Mouse (Mus musculus): ENCODE measurements around the gene Phc1. TPM values are rescaled to one million over a fixed set of nuclear protein-coding genes. Genes with fewer than 3 reads are reported as not detected.
A peak's percentile ranks its signal among the peaks of the same experiment; 100 is the strongest.
"Not testable (repeated sequence)": the region's sequence is repeated elsewhere in the genome, so short reads cannot be mapped to it uniquely, and the experiment has no call there.

Gene Phc1
- 10 to 100 TPM; 15.8 to 22.7 (median 20.1) TPM for total RNA-seq (2022)

- peak; percentile 11 for DNase-seq (ENCODE audit: low spot score)
Observed at GRCm38 (mm10) chr6:122340349-122341000, at the start of gene Phc1. Gene Phc1 (minus strand): TSS chr6:122340561.

DNA sequence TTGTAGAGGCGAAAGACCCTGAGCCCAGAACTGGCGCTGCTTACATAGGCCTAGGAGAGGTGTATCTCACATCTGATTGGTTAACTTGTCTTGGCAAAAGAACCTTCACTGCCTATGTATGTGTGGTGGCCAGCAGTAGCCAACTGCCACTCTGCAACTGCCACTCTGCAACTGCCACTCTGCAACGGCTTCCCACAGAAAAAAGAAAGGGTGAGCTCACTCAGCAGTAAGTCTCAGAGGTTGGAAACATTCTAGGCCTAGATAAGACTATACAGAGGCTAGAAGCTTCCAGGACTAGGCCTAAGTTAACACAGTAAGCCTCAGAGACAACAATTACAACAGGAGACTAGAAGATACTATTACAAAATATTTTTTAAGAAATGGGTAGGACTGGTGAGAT lies 49.6 kb upstream of the Phc1 start:
- DNase-seq (ENCODE audit: low spot score), result not testable (repeated sequence)

- not testable (repeated sequence) for DNase-seq (ENCODE audit: low spot score)
Observed at GRCm38 (mm10) chr6:122387177-122388028, 47.0 kb upstream of the Phc1 start.

GRCm38 (mm10) chr6:122385724-122386123 lies 45.4 kb upstream of the Phc1 start:
- no peak for DNase-seq (ENCODE audit: low spot score)

- DNase-seq (ENCODE audit: low spot score), result no peak
Observed at GRCm38 (mm10) chr6:122384886-122385285, 44.5 kb upstream of the Phc1 start.

GRCm38 (mm10) chr6:122383211-122383610 lies 42.9 kb upstream of the Phc1 start:
- DNase-seq (ENCODE audit: low spot score), result no peak

- no peak for DNase-seq (ENCODE audit: low spot score)
Observed at GRCm38 (mm10) chr6:122382046-122382445, 41.7 kb upstream of the Phc1 start.

DNA sequence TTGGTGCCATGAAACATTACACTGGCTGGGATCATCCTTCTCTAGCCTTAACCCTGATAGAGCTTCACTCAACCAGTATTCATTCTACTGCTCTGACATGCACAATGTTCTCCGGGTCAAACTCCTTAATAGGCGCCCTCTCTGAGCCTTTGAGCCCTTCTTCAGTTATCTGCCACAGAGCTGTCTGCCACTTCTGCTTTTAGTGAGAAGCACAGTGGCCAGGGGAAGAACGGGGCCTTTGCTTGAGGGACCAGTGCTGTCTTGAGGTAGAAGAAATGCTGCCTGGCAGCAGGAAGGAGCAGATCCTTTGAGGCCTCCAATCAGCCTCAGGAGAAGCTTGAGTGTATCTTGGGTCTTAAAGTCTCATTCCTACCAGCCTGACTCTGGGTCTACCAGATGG lies 27.9 kb upstream of the Phc1 start:
- DNase-seq (ENCODE audit: low spot score), result no peak

DNA sequence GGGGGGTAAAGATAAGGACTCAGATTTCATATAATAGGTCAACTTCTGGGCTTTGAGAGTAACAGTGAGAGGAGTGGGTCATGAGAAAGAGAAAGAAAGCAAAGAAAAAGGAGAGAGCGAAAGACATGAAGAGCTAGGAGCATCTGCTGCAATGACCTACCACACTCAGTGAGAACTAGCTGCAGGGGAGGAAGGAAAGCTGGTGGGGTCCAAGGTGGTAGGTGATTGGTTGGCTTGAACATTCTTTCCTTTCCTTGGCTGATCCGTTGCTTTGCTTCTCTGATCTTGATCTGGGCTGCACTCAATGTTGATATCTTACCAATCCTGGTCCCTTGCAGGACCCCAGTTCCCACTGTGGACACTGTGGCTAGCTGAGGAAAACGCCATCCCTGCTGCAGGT lies 26.6 kb upstream of the Phc1 start:
- DNase-seq (ENCODE audit: low spot score), result no peak

DNA sequence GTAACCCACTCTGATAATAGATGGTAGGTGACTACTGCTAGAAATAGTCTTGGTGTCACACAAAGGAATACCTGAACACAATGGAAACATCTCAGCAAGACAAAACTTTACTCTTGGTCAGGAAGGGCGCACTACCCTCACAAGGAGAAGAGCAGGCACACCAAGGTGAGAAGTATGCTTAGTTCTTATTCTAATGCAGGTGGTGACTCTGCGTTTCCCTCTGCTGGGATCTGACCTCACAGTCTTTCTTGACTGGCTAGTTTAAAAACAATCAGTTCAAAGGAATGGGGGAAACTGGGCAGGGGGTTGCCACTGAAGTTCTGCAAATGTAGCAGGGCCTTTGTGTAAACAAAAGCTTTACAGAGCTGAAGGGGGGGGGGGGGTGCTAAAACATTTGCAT lies 25.9 kb upstream of the Phc1 start:
- no peak for DNase-seq (ENCODE audit: low spot score)

DNA sequence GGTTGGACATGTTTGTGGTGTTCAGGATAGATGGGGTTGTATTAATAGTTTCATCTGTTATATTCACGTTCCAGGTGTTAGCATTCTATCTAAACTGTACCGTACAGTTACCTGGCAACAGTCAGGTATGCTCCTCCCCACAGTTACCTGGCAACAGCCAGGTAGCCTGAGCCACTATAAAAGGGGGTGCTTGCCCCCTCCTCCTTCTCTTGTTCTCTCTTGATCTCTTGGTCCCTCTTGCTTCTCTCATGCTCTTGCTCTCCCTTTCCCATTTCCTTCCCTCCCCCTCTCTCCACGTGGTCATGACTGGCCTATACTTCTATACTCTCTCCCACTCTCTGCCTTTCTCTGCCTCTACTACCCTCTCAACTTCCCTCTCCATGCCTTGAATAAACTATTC lies 25.3 kb upstream of the Phc1 start:
- no peak for DNase-seq (ENCODE audit: low spot score)

DNA sequence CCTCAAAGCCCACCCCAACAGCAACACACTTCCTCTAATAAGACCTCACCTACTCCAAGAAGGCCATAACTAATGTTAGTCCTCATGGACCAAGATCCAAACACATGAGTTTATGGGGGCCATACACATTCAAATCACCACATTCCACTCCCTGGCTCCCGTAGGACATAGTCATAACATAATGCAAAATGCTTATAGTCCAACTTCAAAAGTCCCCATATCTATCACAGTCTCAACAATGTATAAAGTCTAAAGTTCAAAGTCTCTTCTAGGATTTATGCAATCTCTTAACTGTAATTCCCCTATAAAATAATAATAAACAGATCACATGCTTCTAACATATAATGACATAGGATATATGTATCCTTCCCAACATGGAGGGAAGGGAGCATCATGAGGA lies 16.7 kb upstream of the Phc1 start:
- DNase-seq (ENCODE audit: low spot score), result no peak

DNA sequence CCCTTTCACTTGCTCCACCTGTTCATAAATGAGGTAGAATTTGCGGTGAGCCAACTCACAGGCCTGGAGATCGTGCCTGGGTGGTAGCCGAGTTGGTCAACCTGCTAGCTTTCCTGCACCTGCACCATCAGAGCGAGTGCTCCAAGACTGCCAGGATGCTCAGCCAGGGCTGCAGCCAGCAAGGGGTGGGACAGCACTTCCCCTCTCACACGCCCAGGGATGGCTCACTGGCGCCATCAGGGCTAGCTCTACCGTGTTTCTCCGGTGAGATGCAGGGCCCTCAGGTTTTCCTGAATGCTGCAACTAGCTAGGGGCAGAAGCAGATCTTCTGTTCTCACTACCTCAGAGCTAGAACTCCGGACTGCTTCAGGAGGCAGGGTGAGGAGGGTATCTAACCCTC lies 15.5 kb upstream of the Phc1 start:
- DNase-seq (ENCODE audit: low spot score), result no peak

DNA sequence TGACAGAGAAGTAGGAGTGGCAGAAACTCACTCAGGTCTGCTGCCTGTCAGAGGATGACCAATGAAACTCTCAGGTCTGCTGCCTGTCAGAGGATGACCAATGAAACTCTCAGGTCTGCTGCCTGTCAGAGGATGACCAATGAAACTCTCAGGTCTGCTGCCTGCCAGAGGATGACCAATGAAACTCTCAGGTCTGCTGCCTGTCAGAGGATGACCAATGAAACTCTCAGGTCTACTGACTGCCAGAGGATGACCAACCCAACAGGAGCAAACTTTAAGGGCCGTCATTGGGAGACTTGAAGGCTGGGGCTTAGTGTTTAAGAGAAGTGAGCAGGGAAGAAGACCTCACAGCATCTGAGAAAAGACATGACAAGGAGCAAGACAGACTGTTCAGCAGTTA lies 7.0 kb upstream of the Phc1 start:
- DNase-seq (ENCODE audit: low spot score), result not testable (repeated sequence)

- DNase-seq (ENCODE audit: low spot score), result no peak
Observed at GRCm38 (mm10) chr6:122346399-122346798, 6.0 kb upstream of the Phc1 start.

DNA sequence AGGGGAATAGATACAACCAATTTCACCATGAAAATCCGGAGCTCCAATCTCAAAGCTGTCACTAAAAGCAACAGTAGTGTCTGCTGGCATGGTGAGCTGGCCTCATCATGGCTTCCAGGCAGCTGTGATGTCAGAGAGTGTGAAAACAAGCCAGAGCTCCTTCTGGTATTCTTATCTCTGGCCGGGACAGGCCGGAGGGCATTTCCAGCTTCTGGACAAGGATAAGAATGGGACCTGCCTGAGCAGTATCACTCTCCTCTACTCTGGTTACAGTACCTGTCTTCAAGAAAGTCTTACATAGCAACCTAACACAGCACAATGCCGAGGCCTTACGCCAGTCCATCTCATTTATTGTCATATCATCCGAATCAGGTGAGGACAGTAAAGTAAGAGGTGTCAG lies 5.4 kb upstream of the Phc1 start:
- DNase-seq (ENCODE audit: low spot score), result no peak

- no peak for DNase-seq (ENCODE audit: low spot score)
Observed at GRCm38 (mm10) chr6:122344386-122345116, 4.2 kb upstream of the Phc1 start.

DNA sequence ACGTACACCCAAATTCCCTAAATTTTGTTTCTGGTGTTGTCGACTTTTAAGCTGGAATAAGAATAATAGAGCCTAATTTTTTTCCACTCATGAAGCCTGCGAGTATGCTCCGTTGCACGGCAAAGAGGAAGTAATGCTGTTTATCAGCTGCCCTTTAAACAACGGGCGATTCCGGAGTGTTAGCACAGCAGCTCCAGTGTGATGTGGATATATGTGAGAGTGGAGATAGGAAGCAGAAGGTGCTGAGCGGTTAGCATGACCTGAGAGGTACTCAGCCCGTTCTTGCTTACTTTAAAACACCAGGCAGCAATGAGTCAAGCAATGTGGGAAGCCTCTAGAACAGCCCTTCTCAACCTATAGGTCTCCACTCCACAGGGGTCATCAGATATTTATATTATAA lies 3.4 kb upstream of the Phc1 start:
- no peak for DNase-seq (ENCODE audit: low spot score)

GRCm38 (mm10) chr6:122342125-122342524 lies 1.8 kb upstream of the Phc1 start:
- no peak for DNase-seq (ENCODE audit: low spot score)

GRCm38 (mm10) chr6:122341038-122341810 lies 863 bp upstream of the Phc1 start:
- no peak for DNase-seq (ENCODE audit: low spot score)

DNA sequence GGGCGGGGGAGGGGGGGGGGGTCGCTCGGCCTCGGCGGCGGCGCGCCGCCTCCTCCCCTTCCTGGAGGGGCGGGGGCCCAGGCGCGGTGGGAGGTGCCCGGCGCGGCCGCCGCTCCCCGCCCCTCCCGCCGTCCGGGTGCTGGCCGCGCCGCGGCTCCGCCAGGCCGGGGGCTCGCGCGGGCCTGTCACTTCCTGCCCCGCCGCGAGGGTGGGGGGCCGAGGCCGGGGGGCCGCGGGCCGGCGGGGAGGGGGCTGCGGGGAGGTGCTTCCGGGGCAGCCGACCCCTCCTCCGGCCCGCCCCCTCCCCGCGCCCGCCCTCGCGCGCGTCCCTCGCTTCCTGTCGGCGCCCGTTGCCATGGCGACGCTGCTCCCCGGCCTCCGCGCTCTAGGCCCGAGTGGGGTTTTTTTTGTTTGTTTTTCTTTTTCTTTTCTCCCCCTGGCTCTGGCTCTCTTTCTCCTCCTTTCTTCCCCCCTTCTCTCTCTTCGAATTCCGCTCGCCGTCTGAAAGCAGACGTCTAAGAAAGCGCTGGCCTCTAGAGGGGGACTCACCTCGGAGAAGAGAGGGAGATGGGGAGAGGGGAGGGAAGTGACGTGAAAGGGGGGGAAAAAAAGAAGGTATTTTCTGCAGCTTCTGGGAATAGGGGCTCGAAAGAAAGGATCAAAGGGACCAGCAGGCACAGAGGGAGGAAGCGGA lies 566 bp downstream of the Phc1 start:
- peak; percentile 61 for DNase-seq (ENCODE audit: low spot score)

All from heart, adult 8-10 months (tissue).